Mouse (Mus musculus): Measurements from ENCODE around the gene Eif4g3. TPM values are rescaled to one million over a fixed set of nuclear protein-coding genes. Genes with fewer than 3 reads are reported as not detected.

Gene Eif4g3
- total and polyA plus RNA-seq, 3 experiments = 29.1 to 43.7 (median 39.7) TPM

GRCm38 (mm10) chr4:138102413-138102812, 109.6 kb downstream of the Eif4g3 start:
- intact Hi-C loops (cut with DNase I) = loop anchor here (10.0 kb wide), 1 partner anchor 108 kb away; the partner anchor contains the start of gene Eif4g3
- no peak overlapping the region for H3K27ac ChIP-seq
- 90% methylated on average over 3 of the region's 3 CpGs for WGBS
- no peak overlapping the region for H3K9ac ChIP-seq (ENCODE audit: low read depth, low read length)
- no peak for DNase-seq
- H3K4me3 ChIP-seq = no peak overlapping the region
- no peaks in the 10 kb centered on the region for H3K36me3 ChIP-seq (ENCODE audit: control insufficient read depth, insufficient read depth, low read length)
- no peaks in the 10 kb centered on the region for H3K79me2 ChIP-seq (replicated peaks; ENCODE audit: control insufficient read depth, insufficient read depth, low read length)
- H3K27me3 ChIP-seq (ENCODE audit: control insufficient read depth, insufficient read depth, low read length) = no peaks in the 10 kb centered on the region
- H3K4me1 ChIP-seq (ENCODE audit: control insufficient read depth, insufficient read depth, low read length) = no peaks in the 10 kb centered on the region
- TF ChIP-seq EP300 (IDR thresholded peaks at IDR 0.05; ENCODE audit: insufficient read depth, low read depth, low read length) (no peak), POLR2A (IDR thresholded peaks at IDR 0.05; ENCODE audit: insufficient read depth, low read depth, low read length) (no peak), CTCF (IDR thresholded peaks at IDR 0.05) (no peak)

- no peak overlapping the region for H3K27ac ChIP-seq
- WGBS = 88% methylated on average over 3 of the region's 3 CpGs
- H3K27me3 ChIP-seq (ENCODE audit: control insufficient read depth, insufficient read depth, low read length) = no peaks in the 10 kb centered on the region
- no peaks in the 10 kb centered on the region for H3K4me1 ChIP-seq (ENCODE audit: control insufficient read depth, insufficient read depth, low read length)
- H3K79me2 ChIP-seq (replicated peaks; ENCODE audit: control insufficient read depth, insufficient read depth, low read length) = no peaks in the 10 kb centered on the region
- no peak for DNase-seq
- H3K36me3 ChIP-seq (ENCODE audit: control insufficient read depth, insufficient read depth, low read length) = no peaks in the 10 kb centered on the region
- intact Hi-C loops (cut with DNase I) = loop anchor here (5.0 to 10.0 kb wide), 4 partner anchors 73 to 263 kb away; partner anchors contain the start of gene Eif4g3
- no peak overlapping the region for H3K9ac ChIP-seq (ENCODE audit: low read depth, low read length)
- TF ChIP-seq POLR2A (IDR thresholded peaks at IDR 0.05; ENCODE audit: insufficient read depth, low read depth, low read length) = no peak
- TF ChIP-seq EP300 (IDR thresholded peaks at IDR 0.05; ENCODE audit: insufficient read depth, low read depth, low read length) = no peak
- no peak for TF ChIP-seq CTCF (IDR thresholded peaks at IDR 0.05)
- no peak overlapping the region for H3K4me3 ChIP-seq
Measured at GRCm38 (mm10) chr4:138104967-138105366, 112.1 kb downstream of the Eif4g3 start.

DNA sequence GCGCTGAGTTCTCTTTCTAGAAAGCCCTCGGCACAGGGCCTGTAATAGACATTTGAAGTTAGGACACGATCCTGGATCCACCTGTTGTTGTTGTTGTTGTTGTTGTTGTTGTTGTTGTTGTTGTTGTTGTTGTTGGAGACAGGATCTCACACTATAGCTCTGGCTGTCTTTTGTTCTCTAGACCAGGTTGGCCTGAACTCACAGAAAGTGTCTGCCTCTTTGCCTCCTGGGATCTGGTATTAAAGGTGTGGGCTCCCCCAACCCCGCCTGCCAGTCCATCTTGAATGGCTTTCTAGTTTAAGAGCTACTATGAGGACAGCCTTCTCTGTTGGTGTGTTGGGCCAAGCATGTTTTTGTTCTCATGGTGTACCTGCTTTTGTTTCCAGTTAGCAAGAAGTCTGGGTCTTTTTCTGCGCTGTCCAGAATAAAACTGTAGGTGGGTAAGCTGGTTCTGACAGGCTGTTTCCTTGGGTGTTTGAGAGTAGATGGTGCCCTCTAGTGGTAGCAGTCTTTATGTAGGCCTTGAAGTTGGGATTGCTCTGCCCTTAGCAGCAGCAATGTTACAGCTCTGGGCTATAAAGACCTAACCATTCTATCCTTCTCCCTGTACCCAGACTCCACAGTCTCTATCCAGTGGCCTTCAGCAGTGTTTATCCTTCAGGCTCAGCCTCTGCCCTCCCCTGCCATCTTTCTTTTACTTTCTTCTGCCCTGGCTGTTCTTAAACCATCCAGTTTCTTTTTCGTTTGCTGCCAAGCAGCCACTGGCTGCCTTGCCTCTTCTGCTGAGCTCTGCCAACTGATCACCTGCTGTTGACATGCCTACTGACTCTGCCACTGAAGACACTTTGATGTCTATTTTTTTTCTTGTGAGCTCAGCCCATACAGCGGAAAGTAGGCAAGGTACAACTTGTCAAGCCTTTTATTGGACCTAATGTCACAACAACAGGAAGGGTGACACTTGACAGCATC, 114.9 kb downstream of the Eif4g3 start:
- intact Hi-C loops (cut with DNase I) = loop anchor here (5.0 to 10.0 kb wide), 4 partner anchors 75 to 265 kb away; partner anchors contain the start of gene Eif4g3
- no peaks in the 10 kb centered on the region for H3K36me3 ChIP-seq (ENCODE audit: control insufficient read depth, insufficient read depth, low read length)
- no peaks in the 10 kb centered on the region for H3K4me1 ChIP-seq (ENCODE audit: control insufficient read depth, insufficient read depth, low read length)
- WGBS = 87% methylated on average over 7 of the region's 7 CpGs
- TF ChIP-seq CTCF (IDR thresholded peaks at IDR 0.05) = peak; percentile 94
- peak; percentile 61; the same call in 1 of the 2 replicates for TF ChIP-seq EP300 (IDR thresholded peaks at IDR 0.05; ENCODE audit: insufficient read depth, low read depth, low read length)
- TF ChIP-seq POLR2A (IDR thresholded peaks at IDR 0.05; ENCODE audit: insufficient read depth, low read depth, low read length) = no peak
- no peak overlapping the region for H3K27ac ChIP-seq
- H3K27me3 ChIP-seq (ENCODE audit: control insufficient read depth, insufficient read depth, low read length) = no peaks in the 10 kb centered on the region
- no peaks in the 10 kb centered on the region for H3K79me2 ChIP-seq (replicated peaks; ENCODE audit: control insufficient read depth, insufficient read depth, low read length)
- H3K4me3 ChIP-seq = no peak overlapping the region
- H3K9ac ChIP-seq (ENCODE audit: low read depth, low read length) = no peak overlapping the region
- peak in 1 of 2 experiments; percentile 54 for DNase-seq

DNA sequence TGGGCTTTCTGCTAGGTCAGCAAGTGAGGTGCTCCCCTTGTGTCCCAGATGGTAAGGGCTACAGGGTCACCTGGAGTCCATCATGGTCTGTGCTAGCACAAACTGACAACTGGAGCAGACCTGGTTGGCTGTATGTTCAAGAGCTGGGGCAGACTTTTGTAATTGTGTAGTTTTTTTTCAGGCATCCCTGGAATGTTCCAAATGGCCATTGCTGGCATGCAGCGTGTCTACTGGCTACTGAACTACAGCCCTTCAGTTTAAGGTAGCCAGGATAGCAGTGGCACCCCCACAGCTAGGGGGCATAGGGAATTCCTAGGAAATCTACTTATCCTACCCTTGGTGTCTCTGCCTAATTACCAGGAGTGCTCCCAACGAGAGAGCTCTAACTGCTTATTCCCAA, 115.7 kb downstream of the Eif4g3 start:
- intact Hi-C loops (cut with DNase I) = loop anchor here (5.0 to 10.0 kb wide), 4 partner anchors 76 to 266 kb away; partner anchors contain the start of gene Eif4g3
- Histone ChIP-seq H3K27ac (no peak overlapping the region), H3K4me3 (no peak overlapping the region), H3K79me2 (replicated peaks; ENCODE audit: control insufficient read depth, insufficient read depth, low read length) (no peaks in the 10 kb centered on the region), H3K36me3 (ENCODE audit: control insufficient read depth, insufficient read depth, low read length) (no peaks in the 10 kb centered on the region), H3K4me1 (ENCODE audit: control insufficient read depth, insufficient read depth, low read length) (no peaks in the 10 kb centered on the region), H3K9ac (ENCODE audit: low read depth, low read length) (no peak overlapping the region), H3K27me3 (ENCODE audit: control insufficient read depth, insufficient read depth, low read length) (no peaks in the 10 kb centered on the region)
- no peak for DNase-seq
- no peak for TF ChIP-seq POLR2A (IDR thresholded peaks at IDR 0.05; ENCODE audit: insufficient read depth, low read depth, low read length)
- TF ChIP-seq EP300 (IDR thresholded peaks at IDR 0.05; ENCODE audit: insufficient read depth, low read depth, low read length) = no peak
- TF ChIP-seq CTCF (IDR thresholded peaks at IDR 0.05) = no peak
- WGBS = 65% methylated on average over 2 of the region's 2 CpGs

DNA sequence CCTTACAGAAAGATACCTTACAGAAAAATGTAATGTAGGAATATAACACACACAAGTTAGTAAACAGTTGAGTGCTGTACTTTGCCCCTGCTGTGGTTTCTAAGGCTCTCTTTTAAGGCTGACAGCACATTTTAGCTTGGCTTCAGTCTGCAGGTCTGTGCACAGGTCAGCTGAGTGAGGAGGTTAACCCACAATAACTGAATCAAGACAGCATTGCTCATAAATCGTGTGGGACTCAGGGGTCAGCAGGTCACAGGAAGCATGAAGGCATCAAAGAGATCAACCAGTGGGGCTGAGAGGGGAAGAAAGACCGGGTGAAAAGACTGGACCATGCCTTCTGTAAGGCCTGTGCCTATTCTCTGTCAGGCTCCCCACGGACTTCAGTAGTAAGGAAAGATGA, 116.5 kb downstream of the Eif4g3 start:
- Histone ChIP-seq H3K4me3 (no peak overlapping the region), H3K4me1 (ENCODE audit: control insufficient read depth, insufficient read depth, low read length) (no peaks in the 10 kb centered on the region), H3K9ac (ENCODE audit: low read depth, low read length) (no peak overlapping the region), H3K79me2 (replicated peaks; ENCODE audit: control insufficient read depth, insufficient read depth, low read length) (no peaks in the 10 kb centered on the region), H3K27me3 (ENCODE audit: control insufficient read depth, insufficient read depth, low read length) (no peaks in the 10 kb centered on the region), H3K36me3 (ENCODE audit: control insufficient read depth, insufficient read depth, low read length) (no peaks in the 10 kb centered on the region), H3K27ac (no peak overlapping the region)
- intact Hi-C loops (cut with DNase I) = loop anchor here (5.0 to 10.0 kb wide), 4 partner anchors 77 to 267 kb away; partner anchors contain the start of gene Eif4g3
- no peak for DNase-seq
- 72% methylated on average over 3 of the region's 3 CpGs for WGBS
- TF ChIP-seq EP300 (IDR thresholded peaks at IDR 0.05; ENCODE audit: insufficient read depth, low read depth, low read length) (no peak), POLR2A (IDR thresholded peaks at IDR 0.05; ENCODE audit: insufficient read depth, low read depth, low read length) (no peak), CTCF (IDR thresholded peaks at IDR 0.05) (no peak)

- WGBS = 77% methylated on average over 5 of the region's 5 CpGs
- DNase-seq = no peak
- TF ChIP-seq EP300 (IDR thresholded peaks at IDR 0.05; ENCODE audit: insufficient read depth, low read depth, low read length) (no peak), CTCF (IDR thresholded peaks at IDR 0.05) (peak; percentile 54), POLR2A (IDR thresholded peaks at IDR 0.05; ENCODE audit: insufficient read depth, low read depth, low read length) (no peak)
- intact Hi-C loops (cut with DNase I) = no loop called here
- H3K36me3 ChIP-seq (ENCODE audit: control insufficient read depth, insufficient read depth, low read length) = no peaks in the 10 kb centered on the region
- no peaks in the 10 kb centered on the region for H3K27me3 ChIP-seq (ENCODE audit: control insufficient read depth, insufficient read depth, low read length)
- no peaks in the 10 kb centered on the region for H3K79me2 ChIP-seq (replicated peaks; ENCODE audit: control insufficient read depth, insufficient read depth, low read length)
- H3K9ac ChIP-seq (ENCODE audit: low read depth, low read length) = no peak overlapping the region
- no peaks in the 10 kb centered on the region for H3K4me1 ChIP-seq (ENCODE audit: control insufficient read depth, insufficient read depth, low read length)
- no peak overlapping the region for H3K27ac ChIP-seq
- no peak overlapping the region for H3K4me3 ChIP-seq
Measured at GRCm38 (mm10) chr4:138111858-138112257, 119.0 kb downstream of the Eif4g3 start.
